Mouse (Mus musculus) cerebellum, adult 2 months (tissue): ENCODE measurements around the gene Mtm1.
A peak's percentile ranks its signal among the peaks of the same experiment; 100 is the strongest.

Experiments used
- CTCF ChIP-seq: fragments of 200-500 bp; IDR thresholded peaks from 2 replicates; pipeline ENCODE4 v1.5.1; 2011; ENCODE audit warnings: low read depth, mild to moderate bottlenecking, control low read depth, low read length, moderate library complexity, borderline replicate concordance; ENCODE audit not compliant: insufficient read depth
- POLR2A ChIP-seq: fragments of 200-500 bp; IDR thresholded peaks from 2 replicates; pipeline ENCODE4 v1.6.1; 2011; ENCODE audit warnings: low read length, control low read depth, borderline replicate concordance; ENCODE audit not compliant: insufficient read depth

DNA sequence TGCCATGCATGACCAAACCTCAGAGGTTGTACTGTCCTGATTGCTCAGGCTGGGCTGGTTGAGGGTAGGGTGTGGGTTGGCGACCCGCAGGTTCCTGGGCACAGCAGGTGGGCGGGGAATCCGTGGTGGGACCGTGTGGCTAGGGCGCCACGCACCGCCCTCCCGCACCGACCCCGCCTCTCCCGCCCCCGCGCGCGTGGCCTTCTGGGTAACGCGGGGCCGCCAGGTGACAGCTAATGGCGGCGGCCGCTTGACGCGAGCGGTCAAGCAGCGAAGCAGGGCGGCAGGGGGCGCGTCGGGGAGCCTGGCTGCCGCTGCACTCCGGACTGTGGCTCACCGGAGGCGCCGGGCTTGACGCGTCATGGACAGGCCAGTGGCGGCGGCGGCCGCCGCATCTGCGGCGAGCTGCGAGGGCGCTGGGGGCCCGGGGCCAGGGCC, 154.0 kb downstream of the Mtm1 start, which contains the start of gene Mtmr1:
- TF ChIP-seq CTCF = no peak
- TF ChIP-seq POLR2A = 0 out of 2 replicates have a peak, but pooled peaks have one; percentile 32
